Mouse (Mus musculus) spleen, adult 2 months (tissue): ENCODE results near the gene Olfr616.
"Not testable (repeated sequence)": the region's sequence is repeated elsewhere in the genome, so short reads cannot be mapped to it uniquely, and the experiment has no call there.

Source experiments
- CTCF ChIP-seq: fragments of 200-500 bp; IDR thresholded peaks from 2 replicates; pipeline ENCODE4 v1.5.1; 2011; ENCODE audit warnings: mild to moderate bottlenecking, inconsistent platforms; ENCODE audit not compliant: insufficient read depth, insufficient read length, insufficient replicate concordance; ENCODE audit errors: extremely low read depth
- POLR2A ChIP-seq: fragments of 200-500 bp; IDR thresholded peaks from 2 replicates; pipeline ENCODE4 v1.6.1; 2011; ENCODE audit warnings: low read depth, low read length, inconsistent platforms

DNA sequence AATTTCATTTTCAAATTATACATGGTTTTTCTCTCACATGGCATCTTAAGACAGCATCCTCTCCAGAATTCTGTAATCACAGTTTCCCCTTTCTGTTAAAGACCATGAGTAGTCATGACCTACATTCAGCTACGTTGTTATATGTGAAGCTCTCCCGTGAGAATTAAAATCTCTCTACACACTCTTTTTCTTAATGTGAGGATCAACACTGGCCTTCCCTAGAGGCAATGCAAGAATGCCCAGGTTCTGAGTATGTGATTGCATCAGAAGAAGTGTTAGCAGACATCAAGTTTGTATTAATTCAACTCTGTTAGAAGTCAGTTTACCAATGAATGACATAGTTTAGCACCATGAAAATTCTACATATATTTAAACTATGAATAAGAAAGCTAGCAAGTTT, 26.3 kb downstream of the Olfr616 start, which contains the start of gene Olfr612:
- not testable (repeated sequence) for TF ChIP-seq CTCF, POLR2A
